Mouse (Mus musculus) thymus, postnatal 25 days (tissue): ENCODE results near the gene Helz.
"Not testable (repeated sequence)": the region's sequence is repeated elsewhere in the genome, so short reads cannot be mapped to it uniquely, and the experiment has no call there.

Experiments
- DNase-seq: peaks from one replicate; pipeline ENCODE4 v3.0.0; 2022

Gene Helz

DNA sequence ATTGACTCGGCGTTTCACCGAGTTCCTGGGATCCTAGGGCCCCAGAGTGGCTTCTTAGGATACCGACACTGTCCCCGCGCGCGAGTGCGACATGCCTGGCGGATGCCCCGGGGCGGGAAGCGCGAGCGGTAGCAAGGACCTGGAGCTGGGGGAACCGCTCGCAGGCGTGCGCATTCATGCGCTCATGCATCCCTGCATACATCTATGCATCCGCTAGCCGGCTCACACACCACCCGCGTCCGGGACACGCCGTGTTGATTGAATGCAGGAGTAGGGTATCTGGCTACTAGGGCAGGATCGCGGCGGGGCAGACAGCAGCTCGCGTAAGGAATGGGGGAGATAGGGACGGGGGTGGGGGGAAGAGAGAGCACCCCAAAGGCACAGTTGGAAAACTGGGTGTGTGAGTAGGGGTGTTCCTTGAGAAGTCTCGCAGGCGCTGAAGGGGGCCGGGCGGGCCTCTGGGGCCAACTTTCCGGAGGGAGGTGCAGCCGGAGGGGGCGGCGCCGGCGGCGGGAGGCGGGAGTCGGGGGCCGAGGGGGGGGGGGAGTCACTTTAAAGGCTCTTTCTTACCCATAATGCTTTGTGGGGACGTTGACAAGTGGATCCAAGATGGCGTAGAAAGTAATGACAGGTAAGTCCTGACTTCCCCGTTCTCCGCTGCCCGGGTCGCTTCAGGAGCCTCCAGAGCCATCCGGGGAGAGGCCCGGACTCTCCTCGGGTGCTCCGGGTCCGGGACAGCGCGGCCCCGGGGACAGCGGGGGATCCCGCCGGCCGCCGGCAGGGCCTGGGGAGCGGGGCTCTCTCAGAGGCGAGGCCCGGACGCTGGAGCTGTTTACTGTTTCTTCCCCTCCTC is at the start of gene Helz:
Gene Helz (plus strand): TSS at position 580 of the 853 bp plus-strand sequence.
- peak; percentile 86 for DNase-seq

DNA sequence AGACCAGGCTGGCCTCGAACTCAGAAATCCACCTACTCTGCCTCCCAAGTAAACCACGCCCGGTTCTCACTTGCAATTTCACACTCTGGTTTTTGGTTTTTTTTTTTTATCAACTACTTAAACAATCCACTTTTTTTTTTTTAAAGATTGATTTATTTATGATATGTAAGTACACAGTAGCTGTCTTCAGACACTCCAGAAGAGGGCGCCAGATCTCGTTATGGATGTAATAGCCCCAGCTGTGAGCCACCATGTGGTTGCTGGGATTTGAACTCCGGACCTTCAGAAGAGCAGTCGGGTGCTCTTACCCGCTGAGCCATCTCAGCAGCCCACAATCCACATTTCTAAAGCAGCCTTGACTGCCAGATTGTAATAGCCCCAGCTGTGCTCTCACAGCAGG is 44.9 kb upstream of the Helz start:
- no peak for DNase-seq

DNA sequence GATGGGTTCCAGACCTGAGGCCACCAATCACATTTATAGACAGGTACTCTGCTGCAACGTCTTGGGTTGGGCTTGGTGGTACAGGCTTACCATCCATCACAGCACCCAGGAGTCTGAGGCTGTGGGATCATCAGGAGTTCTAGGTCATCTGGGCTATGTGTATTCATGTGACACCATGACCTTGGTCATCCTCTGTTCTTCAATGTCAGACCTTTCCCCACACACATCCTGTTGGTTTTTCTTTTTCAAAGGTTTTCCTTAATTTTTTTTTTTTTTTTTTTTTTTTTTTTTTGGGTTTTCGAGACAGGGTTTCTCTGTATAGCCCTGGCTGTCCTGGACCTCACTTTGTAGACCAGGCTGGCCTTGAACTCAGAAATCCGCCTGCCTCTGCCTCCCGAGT is 43.4 kb upstream of the Helz start:
- not testable (repeated sequence) for DNase-seq

DNA sequence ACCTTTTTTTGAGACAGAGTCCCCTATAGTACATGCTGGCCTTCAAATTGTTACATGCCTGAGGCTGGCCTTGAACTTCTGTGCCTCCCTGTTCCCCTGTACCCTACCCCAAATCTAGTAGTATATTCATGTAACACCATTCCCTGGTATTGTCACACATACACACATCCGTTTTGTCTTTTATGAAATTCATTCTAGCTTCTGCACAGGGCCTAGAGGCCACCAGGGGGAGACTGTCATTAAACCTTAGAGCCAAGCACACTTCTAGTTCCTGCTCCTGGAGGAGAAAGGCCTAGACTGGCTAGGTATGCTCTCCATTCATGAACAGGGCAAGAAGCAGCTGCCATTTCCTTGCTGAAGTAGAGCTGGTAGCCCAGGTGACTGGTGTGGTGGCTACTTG is 41.5 kb upstream of the Helz start:
- peak; percentile 51 for DNase-seq

DNA sequence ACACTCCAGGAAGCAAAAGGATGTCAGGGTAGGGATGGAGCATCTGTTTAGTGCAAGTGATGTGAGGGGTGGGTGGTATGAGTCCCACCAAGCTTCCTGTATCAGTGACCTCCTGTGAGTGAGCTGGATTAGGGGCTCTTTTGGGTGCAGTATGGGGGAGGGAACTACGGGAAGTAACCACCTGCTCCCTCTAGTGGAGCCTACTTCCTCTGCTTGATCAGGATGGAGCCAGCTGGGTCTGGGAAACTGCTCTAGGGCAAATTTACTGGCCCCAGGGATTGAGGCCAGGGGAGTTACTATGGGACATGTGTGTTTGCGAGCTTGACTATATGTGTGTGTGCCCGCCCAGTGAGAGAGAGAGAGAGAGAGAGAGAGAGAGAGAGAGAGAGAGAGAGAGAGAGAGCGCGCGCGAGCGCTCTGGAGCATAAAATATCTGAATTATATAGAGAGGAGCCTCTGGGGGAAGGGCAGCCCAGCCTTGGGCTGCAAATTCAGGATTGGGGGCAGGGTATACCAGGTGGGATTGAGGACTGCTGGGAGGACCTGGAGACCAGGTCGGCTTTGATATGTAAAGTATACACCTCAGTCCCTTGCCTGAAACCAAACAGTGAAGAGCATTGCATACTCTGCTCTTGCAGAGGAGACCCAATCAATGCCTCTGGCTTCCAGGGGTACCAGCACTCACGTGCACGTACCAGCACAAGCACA is 37.9 kb upstream of the Helz start:
- DNase-seq, result peak; percentile 17

DNA sequence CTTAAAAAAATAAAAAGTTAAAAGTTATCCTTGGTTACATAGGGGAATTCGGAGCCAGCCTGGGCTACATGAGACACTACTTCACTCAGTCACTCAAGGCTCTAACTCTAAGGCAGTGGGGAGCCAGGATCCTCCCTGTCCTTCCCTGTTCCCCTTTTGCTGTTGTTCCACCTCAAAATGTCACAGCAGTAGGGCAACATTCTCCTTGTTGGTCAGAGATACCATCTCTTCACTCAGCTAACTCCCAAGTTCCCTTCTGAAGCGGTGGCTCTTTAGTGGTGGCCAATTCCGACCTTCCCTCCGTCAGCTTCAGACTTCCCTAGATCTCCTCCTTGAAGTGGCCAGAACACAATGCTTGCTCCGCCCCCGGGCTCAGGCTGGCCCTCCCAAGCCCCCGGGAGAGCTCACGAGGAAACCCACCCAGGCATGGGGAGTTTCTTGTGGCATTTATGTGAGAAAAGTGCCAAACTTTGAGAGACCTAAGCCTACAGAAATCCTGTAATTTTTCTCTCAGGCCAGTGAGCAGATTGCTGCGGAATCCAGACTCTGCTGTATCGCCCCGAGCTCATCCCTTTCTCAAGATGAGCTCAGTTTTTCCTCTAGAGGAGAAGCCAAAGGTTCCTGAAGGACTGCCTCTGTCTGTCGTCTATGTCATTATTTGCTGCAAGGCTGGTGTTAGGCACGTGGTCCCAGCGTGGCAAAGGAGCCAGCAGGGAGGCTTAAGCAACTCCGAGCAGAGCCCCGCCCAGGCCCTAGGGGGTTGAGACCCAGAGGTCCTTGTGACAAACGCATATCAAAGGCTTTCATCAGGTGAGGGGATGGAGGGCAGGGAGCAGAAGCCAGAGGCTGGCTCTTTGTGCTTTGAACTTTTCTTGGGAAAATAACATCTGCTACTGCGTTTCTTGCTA is 37.1 kb upstream of the Helz start:
- no peak for DNase-seq

DNA sequence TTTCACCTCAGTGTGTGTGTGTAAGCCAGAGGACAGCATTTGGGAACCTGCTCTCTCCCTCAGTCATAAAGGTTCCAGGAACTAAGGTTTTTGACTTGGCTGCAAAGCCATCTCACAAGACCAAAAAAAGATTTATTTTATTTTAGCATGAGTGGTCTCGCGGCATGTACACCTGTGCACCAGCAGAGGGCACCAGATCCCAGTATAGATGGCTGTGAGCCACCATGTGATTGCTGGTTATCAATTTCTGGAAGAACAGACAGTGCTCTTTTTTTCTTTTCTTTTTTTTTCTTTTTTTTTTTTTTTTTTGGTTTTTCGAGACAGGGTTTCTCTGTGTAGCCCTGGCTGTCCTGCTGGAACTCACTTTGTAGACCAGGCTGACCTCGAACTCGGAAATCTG is 35.8 kb upstream of the Helz start:
- DNase-seq, result peak; percentile 72

DNA sequence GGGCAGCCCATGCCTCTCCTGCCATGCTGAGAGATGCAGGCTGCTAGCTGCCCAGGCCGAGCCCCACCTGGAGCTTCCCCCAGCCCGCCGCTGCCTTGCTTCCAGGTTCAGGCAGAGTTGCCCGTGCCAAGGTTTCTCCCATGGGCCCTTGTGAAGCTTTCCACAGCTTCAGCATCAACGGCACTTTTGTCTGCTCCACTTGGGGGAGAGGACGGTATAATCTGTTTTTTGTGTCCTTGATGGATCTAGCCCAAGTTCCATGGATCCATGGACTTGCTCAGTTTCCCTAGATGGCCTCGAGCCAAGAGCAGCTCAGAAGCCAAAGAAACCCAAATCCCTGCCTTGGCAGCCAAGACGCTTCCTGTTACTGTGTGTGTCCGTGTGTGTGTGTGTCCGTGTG is 34.7 kb upstream of the Helz start:
- no peak for DNase-seq

DNA sequence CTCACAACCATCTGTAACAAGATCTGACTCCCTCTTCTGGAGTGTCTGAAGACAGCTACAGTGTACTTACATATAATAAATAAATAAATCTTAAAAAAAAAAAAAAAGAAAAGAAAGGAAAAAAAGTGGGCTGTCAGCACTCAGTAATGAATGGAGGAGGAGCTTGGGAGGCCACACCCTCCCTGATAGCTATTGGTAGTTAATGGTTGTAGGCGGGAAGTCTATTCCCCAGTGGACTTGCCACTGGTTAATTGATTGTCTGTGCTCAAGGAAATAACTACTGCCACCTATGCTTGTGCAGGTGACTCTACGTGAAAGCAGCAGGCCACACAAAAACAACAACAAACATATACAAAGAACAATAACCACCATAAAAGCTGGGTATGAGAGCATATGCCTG is 31.3 kb upstream of the Helz start:
- no peak for DNase-seq

DNA sequence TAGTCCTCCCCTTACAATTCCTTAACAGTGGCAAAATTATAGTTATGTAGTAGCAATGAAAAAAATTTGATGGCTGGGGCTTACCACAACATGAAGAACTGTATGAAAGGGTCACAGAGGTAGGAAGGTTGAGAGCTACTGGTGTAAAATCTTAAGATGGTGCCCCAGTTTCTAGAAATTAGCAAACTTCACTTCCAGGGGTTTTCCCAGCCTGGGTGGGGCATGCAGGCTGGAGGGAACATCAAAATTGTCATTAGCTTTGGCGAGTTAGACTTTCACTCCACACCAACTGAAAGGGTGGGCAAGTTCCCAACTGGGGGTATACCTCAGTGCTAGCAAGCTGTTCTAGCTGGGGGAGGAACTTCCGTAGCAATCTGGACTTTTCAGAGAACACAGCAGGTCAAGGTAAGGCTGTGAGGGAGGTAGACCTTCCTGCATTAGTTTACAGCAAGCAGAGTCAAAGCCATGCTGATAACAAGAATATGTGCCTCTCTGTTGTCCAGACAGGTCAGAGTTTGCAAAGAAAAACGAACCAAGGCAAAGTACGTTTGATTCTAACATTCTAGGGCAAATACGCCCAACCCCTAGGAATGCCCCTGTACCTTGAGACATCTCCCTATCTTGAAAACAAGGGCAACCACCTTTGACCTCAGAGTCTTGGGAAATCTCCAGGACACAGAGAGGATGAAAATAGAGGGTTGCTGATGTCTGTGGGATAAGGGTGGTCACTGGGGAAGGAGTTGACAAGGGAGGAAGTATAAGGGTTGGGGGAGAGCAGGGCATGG is 28.9 kb upstream of the Helz start:
- DNase-seq, result no peak

DNA sequence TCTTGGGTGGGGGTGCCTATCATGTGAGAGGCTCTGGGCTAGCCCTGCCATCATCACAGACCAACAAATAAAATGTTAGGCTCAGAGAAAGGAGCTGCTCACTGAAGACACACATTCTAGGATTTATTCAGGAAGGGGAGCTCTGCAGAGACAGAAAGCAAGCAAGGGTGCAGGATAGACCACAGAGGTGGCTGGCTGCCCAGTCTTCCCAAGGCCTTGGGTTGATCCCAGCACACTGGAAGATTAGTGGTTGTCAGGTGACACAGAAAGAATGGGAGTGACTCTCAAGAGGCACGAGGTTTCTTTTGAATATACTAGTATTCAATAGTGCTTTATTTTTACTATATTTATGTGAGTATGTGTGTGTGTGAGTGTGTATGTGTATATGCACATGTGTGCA is 26.6 kb upstream of the Helz start:
- DNase-seq, result no peak

DNA sequence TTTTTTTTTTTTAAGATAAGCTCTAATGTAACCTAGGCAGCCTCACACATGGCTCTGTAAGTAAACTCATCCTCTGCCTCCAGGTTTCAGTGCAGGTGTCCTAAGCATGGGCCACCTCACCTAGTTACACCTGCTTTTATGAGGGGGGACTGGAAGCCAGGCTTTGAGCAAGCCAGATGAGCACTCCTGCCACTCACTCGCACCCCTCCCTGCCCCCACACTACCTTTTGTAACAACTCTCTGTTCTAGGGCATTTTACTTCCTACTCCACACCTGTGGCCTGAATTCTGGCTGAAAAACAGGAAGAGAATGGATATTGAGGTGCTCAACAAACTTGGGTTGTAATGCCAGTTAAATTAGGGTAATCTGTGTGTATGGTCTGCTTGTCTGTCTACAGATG is 22.8 kb upstream of the Helz start:
- DNase-seq, result peak; percentile 39

DNA sequence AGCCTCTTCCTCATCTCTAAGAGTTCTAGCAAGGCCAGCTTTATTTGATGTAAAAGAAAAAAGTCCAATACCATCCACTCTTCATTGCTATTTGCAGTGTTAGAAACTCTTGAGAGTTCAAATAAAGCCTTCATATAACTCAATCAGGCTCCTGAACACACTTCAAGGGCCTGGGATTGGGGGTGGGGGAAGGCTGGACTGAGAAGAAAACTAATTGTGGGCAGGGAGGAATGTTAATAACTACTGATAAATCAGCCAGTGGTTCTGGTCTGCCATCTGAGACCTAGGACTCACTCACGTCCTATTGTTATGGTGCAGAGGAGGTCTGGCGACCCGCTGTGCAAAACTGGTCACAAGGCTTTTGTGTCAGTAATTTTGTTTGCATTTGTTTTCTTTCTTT is 20.1 kb upstream of the Helz start:
- no peak for DNase-seq

DNA sequence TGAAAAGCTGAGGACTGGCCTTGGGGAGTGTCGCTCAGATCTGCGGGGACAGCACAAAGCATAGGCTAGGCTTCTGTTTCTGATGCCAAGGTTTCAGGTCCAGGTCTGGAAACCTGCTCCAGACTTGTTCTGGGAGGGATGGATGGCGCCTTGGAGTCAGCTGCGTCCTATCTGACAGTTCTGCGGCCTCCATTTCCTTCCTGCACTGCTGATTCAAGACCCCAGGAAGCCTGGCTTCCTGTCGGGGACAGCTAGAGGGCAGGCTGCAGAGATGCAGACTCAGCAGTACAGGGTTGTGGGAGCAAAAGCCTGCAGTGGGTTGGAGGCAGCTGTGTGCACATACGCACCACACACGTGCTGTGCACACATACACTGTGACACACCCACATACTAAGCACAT is 18.4 kb upstream of the Helz start:
- peak; percentile 80 for DNase-seq

DNA sequence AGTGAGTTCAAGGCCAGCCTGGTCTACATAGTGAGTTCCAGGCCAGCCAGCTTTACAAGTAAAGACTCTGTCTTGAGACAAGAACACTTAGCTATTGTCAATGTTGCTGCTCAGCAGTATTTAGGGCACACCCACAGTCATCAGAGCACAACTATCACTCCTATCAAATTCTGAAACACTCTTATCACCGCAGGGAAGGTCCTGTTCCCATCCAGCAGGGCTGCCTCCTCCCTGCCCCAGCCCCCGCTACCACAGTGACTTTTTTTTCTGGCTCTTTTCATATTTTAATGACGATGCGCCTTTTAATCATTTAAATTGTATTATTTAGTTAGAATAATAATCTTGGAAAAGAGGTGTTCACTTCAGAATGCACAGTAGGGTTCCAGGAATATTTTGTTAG is 16.3 kb upstream of the Helz start:
- DNase-seq, result no peak

DNA sequence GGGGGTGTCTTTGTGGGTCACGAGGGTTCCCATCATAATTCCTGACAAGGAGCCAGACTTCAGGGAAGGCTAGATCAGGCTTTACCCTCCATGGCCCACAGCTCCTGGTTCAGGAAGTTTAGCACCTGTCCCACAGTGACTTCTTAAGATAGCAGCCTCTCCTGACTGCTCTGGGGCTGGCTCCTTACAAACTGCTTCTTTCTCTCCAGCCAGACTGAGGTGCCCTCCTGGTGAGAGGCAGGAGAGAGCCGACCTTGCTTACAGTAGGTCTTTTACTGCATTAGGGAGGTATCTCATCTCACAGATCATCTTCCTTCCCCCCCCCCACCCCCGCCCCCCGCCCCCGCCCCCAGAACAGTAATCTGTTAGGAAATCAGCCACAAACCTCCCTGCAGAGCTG is 15.5 kb upstream of the Helz start:
- no peak for DNase-seq

DNA sequence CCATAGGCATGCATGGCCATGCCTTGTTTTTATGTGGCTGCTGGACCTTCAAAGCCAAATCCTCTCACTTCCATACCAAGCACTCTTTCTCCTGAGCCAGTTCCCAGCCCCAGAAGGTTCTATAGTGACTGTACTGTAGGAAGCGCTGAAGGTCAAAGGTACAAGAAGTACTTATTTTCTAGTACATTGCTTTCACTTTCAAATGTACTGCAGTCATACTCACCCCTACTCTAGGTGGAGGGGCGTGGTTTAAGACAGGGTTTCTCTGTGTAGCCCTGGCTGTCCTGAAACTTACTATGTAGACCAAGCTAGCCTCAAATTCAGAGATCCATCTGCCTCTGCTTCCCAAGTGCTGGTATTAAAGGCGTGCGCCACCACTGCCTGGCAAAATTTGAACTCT is 8.7 kb upstream of the Helz start:
- no peak for DNase-seq

DNA sequence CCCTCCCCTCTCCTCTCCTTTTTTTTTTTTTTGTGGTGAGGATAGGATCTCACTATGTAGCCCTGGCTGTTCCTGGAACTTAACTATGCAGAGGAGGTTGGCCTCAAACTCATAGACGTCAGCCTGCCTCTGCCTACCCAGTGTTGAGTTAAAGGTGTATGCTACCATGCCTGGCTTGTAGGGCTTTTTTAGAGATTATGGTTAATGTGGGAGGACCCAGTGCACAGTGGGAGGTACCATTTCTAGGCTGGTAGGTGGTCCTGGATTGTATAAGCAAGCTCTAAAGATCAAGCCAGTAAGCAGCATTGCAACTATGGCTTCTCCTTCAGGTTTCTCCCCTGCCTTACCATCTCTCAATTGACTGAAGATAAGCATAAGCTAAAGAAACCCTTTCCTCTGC is 7.4 kb upstream of the Helz start:
- DNase-seq, result no peak

DNA sequence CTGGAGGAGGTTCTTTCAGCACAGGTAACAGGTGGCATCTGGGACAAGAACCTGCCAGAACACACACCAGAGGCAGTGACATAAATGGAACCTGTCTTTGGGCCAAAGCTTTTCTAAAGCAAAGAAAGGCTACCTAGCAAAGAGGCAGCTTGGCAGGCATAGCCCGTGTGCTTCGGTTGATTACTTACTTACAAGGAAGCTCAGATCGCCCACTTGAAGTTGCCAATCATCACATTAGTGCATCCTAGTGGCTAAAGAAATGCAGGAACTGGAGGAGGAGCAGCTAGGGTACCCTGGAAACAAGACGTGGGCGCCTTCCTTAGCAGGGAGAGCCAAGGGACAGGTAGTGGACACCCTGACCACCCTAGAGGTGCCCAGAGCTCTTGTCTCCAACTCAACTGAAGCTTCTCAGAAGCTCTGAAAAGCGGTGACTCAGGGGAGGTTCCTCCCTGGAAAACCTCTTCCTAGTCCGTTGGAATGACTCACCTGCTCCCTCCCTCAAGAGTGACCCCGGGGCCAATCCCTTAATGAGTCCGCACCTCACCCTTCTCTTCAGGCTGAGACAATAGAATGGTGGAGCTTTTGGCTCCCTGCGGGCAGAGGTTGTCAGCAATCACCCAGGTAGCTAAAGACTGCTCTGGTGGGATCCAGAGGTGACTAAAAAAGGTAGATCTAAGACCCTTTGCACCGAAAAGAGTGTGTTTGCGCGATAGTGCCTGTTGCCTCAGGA is 1.8 kb upstream of the Helz start:
- no peak for DNase-seq

DNA sequence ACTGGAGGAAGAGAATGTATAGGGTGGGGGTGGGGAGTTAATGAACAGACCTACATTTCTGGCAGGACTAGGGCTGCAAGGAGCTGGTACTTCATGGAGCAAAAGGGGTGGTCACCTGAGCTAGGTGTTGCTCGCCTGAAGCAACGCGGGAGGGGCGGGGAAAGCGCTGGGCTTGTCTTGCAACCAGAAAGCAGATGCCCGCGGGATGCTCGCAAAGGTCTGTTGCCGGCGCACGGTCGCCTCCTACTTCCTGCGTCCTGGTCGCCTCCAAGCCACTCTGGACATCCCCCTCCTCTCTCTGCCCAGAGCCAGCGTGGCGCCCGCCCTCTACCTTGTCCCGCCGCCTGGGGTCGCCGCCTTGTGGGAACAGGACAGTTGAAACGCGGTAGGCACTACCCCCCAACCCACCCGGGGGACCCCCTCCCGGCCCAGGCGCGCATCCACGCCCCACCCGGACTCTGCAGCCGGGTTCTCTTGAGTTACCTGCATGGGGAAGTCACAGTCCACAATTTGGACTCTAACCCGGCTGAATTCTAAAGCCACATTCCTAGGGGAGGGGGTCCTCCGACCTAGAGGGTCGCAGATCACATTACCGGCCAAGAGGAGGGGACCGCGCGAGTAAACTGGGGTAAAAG is 946 bp upstream of the Helz start:
- peak; percentile 48 for DNase-seq

DNA sequence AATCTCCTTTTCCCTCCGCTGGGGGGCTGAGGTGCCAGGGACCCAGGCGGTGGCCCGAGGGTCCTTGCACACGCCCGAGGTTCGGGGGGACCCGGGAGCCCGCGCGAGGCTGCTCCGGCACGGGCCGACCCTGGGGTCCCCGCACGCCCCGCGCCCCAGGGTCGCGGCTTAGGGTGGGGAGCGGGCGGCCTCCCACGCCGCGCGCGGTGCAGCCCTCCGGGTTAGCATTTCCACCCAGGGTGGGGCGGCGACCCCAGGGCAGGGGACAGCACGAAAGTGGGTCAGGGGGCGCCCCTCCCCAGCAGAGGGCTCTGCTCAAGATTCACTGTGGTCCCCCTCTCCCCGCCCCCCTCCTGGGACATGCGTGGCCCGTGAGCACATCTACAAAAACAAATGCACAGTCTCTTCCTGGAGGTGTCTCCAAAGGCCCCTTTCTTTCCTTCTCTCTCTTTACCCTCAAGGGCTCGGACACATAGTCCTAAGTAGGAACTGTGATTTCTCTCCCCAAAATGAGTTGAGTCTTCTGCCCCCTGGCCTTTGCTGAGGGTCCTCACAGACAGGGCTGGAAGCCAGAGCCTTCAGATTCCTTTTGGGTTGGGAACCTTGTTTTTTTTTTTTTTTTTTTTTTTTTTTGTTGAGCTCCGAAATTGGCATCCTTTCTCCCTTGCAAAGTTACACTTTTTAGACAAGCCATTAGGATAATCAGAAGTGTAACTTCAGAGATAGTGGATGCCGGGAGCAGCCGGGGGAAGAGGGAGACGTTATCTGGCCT is 660 bp downstream of the Helz start:
- peak; percentile 59 for DNase-seq
